Mouse (Mus musculus) heart, embryonic 16.5 days (tissue): ENCODE results near the gene Wdr4. TPM values are rescaled to one million over a fixed set of nuclear protein-coding genes. Genes with fewer than 3 reads are reported as not detected.

ENCODE experiments used
- ATAC-seq: fragments of 200-750 bp; cut with Nextera tagmentation; replicated peaks from 2 replicates; pipeline ENCODE4 v1.8.0; 2017; ENCODE audit warnings: moderate number of reproducible peaks; ENCODE audit not compliant: insufficient read depth, low FRiP score; ENCODE audit errors: extremely low read depth
- H3K27ac ChIP-seq: fragments of 300-500 bp; sonication (generic); 2 replicates; pipeline ENCODE4 v1.5.1; 2014; ENCODE audit warnings: mild to moderate bottlenecking, low read length, control low read depth, moderate library complexity
- H3K27me3 ChIP-seq: fragments of 300-500 bp; sonication (generic); 2 replicates; pipeline ENCODE4 v1.6.1; 2014; ENCODE audit warnings: low read length, mixed read lengths; ENCODE audit not compliant: control insufficient read depth, insufficient read depth
- H3K36me3 ChIP-seq: fragments of 300-500 bp; sonication (generic); 2 replicates; pipeline ENCODE4 v1.6.1; 2014; ENCODE audit not compliant: control insufficient read depth, insufficient read depth
- H3K4me1 ChIP-seq: fragments of 300-500 bp; sonication (generic); 2 replicates; pipeline ENCODE4 v1.6.1; 2014; ENCODE audit warnings: low read length, mixed read lengths; ENCODE audit not compliant: control insufficient read depth, insufficient read depth
- H3K4me2 ChIP-seq: fragments of 300-500 bp; sonication (generic); 2 replicates; pipeline ENCODE4 v1.6.1; 2014; ENCODE audit warnings: low read depth, mild to moderate bottlenecking, control low read depth, low read length
- H3K4me3 ChIP-seq: fragments of 300-500 bp; sonication (generic); 2 replicates; pipeline ENCODE4 v1.5.1; 2014; ENCODE audit warnings: mild to moderate bottlenecking, control low read depth, low read length
- H3K9ac ChIP-seq: fragments of 300-500 bp; sonication (generic); 2 replicates; pipeline ENCODE4 v1.6.1; 2014; ENCODE audit warnings: low read length, control low read depth
- H3K9me3 ChIP-seq: fragments of 300-500 bp; sonication (generic); replicated peaks from 2 replicates; pipeline ENCODE4 v1.6.1; 2016; ENCODE audit warnings: low read length; ENCODE audit not compliant: control insufficient read depth
- WGBS: fragments of 180-500 bp; shearing (Covaris S2); extraction: QIAGEN DNeasy Blood & Tissue Kit; methylation state at CpG from one replicate; pipeline ENCODE4 v1.1.7; 2014; 5-methylcytosine and 5-hydroxymethylcytosine counted together
- microRNA-seq: library from miRNA; unstranded; fragments of <30 nt; microRNA quantifications from one replicate; pipeline ENCODE4, GENCODE M21; 2017
- polyA plus RNA-seq: library from polyadenylated mRNA; unstranded; fragments of >200 nt; fragmentation: Nextera tagmentation; extraction: Ambion mirVana; gene quantifications from 2 replicates; pipeline ENCODE4 v1.2.1, GENCODE M21; 2015

Gene Wdr4
- polyA plus RNA-seq, 1 experiment from 2014 or later, result 21.8 TPM

- ATAC-seq, result no peak
- H3K9ac ChIP-seq, result no peak overlapping the region
- H3K9me3 ChIP-seq, result no peaks in the 10 kb centered on the region
- H3K27ac ChIP-seq, result no peak overlapping the region
- H3K36me3 ChIP-seq, result no peaks in the 10 kb centered on the region
- no peaks in the 10 kb centered on the region for H3K27me3 ChIP-seq
- 62% methylated on average over 1 of the region's 1 CpGs for WGBS
- no peak overlapping the region for H3K4me2 ChIP-seq
- no peaks in the 10 kb centered on the region for H3K4me1 ChIP-seq
- H3K4me3 ChIP-seq, result no peak overlapping the region
Observed at GRCm38 (mm10) chr17:31448519-31448918, 71.3 kb downstream of the Wdr4 start.

DNA sequence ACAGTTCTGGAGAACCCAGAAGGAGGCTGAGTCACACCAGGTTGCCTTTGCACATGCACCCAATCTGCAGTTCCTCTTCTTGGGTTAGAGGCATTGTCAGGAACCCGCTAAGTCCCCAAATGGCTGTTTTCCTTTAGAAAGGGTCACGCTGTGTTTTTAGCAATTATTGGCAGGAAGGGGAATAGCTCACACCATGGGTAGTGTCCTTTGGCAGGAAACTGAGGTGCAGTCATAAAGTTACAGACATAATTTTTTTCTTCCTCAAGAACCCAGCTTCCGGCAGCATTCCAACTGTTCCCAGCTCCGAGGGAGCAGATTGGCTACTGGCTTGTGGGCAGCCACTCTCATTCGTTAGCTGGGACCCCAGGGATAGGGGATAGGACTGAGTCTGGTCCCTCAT lies 72.0 kb downstream of the Wdr4 start:
- no peak for ATAC-seq
- Histone ChIP-seq H3K4me2 (no peak overlapping the region), H3K27me3 (no peaks in the 10 kb centered on the region), H3K4me3 (no peak overlapping the region), H3K27ac (no peak overlapping the region), H3K4me1 (peaks cover under 1% of the 10 kb centered on the region; the same call in 1 of the 2 replicates), H3K36me3 (no peaks in the 10 kb centered on the region), H3K9me3 (no peaks in the 10 kb centered on the region), H3K9ac (no peak overlapping the region)
- WGBS, result 77% methylated on average over 5 of the region's 5 CpGs

DNA sequence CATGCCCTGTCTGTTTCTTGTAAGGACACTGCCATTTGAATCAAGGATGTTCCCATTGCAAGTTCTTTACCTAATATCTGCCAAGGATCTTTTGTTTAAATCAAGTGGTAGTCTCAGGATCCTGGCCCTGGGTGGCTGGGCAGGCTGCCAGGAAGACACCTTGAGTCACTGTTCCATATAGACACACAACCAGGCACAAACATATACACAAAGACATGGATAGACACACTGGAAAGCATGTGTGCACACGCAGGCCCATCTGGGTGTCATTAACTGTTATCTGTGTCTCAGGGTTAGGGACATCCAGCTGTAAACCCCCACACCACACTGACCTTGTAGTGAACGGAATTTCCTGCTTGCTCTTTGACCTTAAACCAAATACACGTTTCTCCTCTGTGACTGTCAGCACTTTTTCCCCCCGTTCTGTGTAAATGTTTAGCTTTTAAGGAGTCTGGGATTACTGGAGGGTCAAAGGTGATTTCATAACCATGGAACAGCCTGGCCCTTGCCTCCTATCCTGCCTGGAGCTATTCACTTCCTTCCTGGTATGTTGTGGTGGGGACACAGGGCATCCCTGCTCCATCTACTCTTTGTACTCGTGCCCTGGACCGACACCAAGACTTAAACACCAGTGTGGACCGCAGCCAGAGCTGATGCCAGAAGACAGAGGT lies 74.6 kb downstream of the Wdr4 start:
- no peak for ATAC-seq
- Histone ChIP-seq H3K9ac (no peak overlapping the region), H3K4me3 (no peak overlapping the region), H3K4me1 (peaks cover 5% of the 10 kb centered on the region), H3K27me3 (no peaks in the 10 kb centered on the region), H3K9me3 (no peaks in the 10 kb centered on the region), H3K4me2 (no peak overlapping the region), H3K27ac (no peak overlapping the region), H3K36me3 (no peaks in the 10 kb centered on the region)
- 43% methylated on average over 7 of the region's 7 CpGs for WGBS

Small RNAs within 50 kb of the gene (microRNA-seq; reads per million reads assigned to microRNA genes)
- gene Gm24970, result not detected

Other genes starting within 250 kb of the Wdr4 start
- gene Rsph1, start 242.6 kb downstream of the Wdr4 start, polyA plus RNA-seq, result 3.5 and 4.0 TPM in 2 replicates
- 10.0 and 10.5 TPM in 2 replicates for gene Slc37a1, start 233.2 kb downstream of the Wdr4 start, polyA plus RNA-seq
- gene Pde9a, start 133.8 kb downstream of the Wdr4 start, polyA plus RNA-seq, result 7.4 and 7.9 TPM in 2 replicates
- gene Ndufv3, start 135 bp upstream of the Wdr4 start, polyA plus RNA-seq, result 625 and 628 TPM in 2 replicates
- gene Pknox1, start 44.8 kb upstream of the Wdr4 start, polyA plus RNA-seq, result 17.9 and 20.6 TPM in 2 replicates
- 0.82 and 0.88 TPM in 2 replicates for gene Cbs, start 117.3 kb upstream of the Wdr4 start, polyA plus RNA-seq
- 187 and 204 TPM in 2 replicates for gene U2af1, start 138.9 kb upstream of the Wdr4 start, polyA plus RNA-seq
- 0.21 TPM in 1 of 2 replicates, not detected in the other for gene Cryaa, start 157.8 kb upstream of the Wdr4 start, polyA plus RNA-seq